In genomic region chr7:46235948-46236347, GRCm38 (mm10) we compare ENCODE assay signal across 16 mouse cellular contexts. TPM values are rescaled to one million over a fixed set of nuclear protein-coding genes. Genes with fewer than 3 reads are reported as not detected.
A peak's percentile ranks its signal among the peaks of the same experiment; 100 is the strongest.
DNase-seq lines count a peak whose midpoint lies in the region; ATAC-seq and TF ChIP-seq lines count a peak whose summit lies in the region.
"Had no signal": no experiment of that assay in that cellular context is flagged by ENCODE, and none has a peak within 500 bp of the region (broad histone marks: within the 10 kb centered on the region; RNA-seq: fewer than 3 reads in every experiment).

No protein-coding gene starts in this region.

- peak overlapping the region; percentile 54; the same call in 1 of the 2 replicates for H3K27ac ChIP-seq in kidney, embryonic 15.5 days
- H3K27ac ChIP-seq in forebrain, embryonic 14.5 days (ENCODE audit: low read depth, low read length): no peak overlapping the region
- H3K27ac ChIP-seq in intestine, postnatal 0 days (ENCODE audit: low read depth, low read length): peak overlapping the region; percentile 91
- H3K27ac ChIP-seq in neural tube, embryonic 14.5 days (ENCODE audit: low read depth, low read length): no peak overlapping the region
- H3K27ac ChIP-seq: left cerebral cortex, adult 2 months had no signal

- H3K9me3 ChIP-seq in kidney, embryonic 15.5 days (replicated peaks): no peaks in the 10 kb centered on the region
- H3K9me3 ChIP-seq in forebrain, embryonic 14.5 days (replicated peaks; ENCODE audit: control insufficient read depth, low read length): no peaks in the 10 kb centered on the region
- no peaks in the 10 kb centered on the region for H3K9me3 ChIP-seq in intestine, postnatal 0 days (ENCODE audit: control insufficient read depth)
- H3K9me3 ChIP-seq in neural tube, embryonic 14.5 days (ENCODE audit: control insufficient read depth, low read length): no peaks in the 10 kb centered on the region

- 81% methylated on average over 18 of the region's 18 CpGs for WGBS in kidney, embryonic 15.5 days
- WGBS in forebrain, embryonic 14.5 days: 64% methylated on average over 18 of the region's 18 CpGs
- WGBS in intestine, postnatal 0 days: 30% methylated on average over 18 of the region's 18 CpGs
- 67% methylated on average over 18 of the region's 18 CpGs for WGBS in neural tube, embryonic 14.5 days

- 0 out of 2 replicates have a peak, but pooled peaks have one; percentile 19 for ATAC-seq in kidney, embryonic 15.5 days (replicated peaks; ENCODE audit: low FRiP score)
- ATAC-seq in forebrain, embryonic 14.5 days: peak; percentile 57
- no peak; the same call in none of the 2 replicates for ATAC-seq in intestine, postnatal 0 days
- peak; percentile 69; the same call in 1 of the 2 replicates for ATAC-seq in neural tube, embryonic 14.5 days (ENCODE audit: low read depth)

- peak overlapping the region; percentile 35 for H3K4me2 ChIP-seq in kidney, embryonic 15.5 days
- no peak overlapping the region for H3K4me2 ChIP-seq in forebrain, embryonic 14.5 days (ENCODE audit: low read length)
- peak overlapping the region; percentile 70 for H3K4me2 ChIP-seq in intestine, postnatal 0 days (replicated peaks; ENCODE audit: low read depth)
- no peak overlapping the region for H3K4me2 ChIP-seq in neural tube, embryonic 14.5 days (ENCODE audit: low read depth, low read length)

- DNase-seq in kidney, postnatal 4 days: no peak
- DNase-seq in forebrain, embryonic 14.5 days (ENCODE audit: low spot score): peak; percentile 61
- DNase-seq in liver: no peak
- DNase-seq in cerebellum, adult 18-20 months: no peak
- no peak for DNase-seq in left cerebral cortex, postnatal 4 days
- DNase-seq: adrenal gland, postnatal 36 days; cerebellum, adult 9-10 months; gastrocnemius, postnatal 10 days had no signal

- H3K4me1 ChIP-seq in kidney, embryonic 15.5 days: peaks cover 39% of the 10 kb centered on the region
- H3K4me1 ChIP-seq in forebrain, embryonic 14.5 days (ENCODE audit: control insufficient read depth, insufficient read depth, low read length): peaks cover 2% of the 10 kb centered on the region; the same call in 1 of the 2 replicates
- no peaks in the 10 kb centered on the region for H3K4me1 ChIP-seq in intestine, postnatal 0 days (replicated peaks; ENCODE audit: control insufficient read depth, insufficient read depth, low read length)
- no peaks in the 10 kb centered on the region for H3K4me1 ChIP-seq in neural tube, embryonic 14.5 days (ENCODE audit: control insufficient read depth, insufficient read depth, low read length)

- H3K36me3 ChIP-seq in kidney, embryonic 15.5 days: no peaks in the 10 kb centered on the region
- H3K36me3 ChIP-seq in forebrain, embryonic 14.5 days (ENCODE audit: control insufficient read depth, insufficient read depth, low read length): no peaks in the 10 kb centered on the region
- no peaks in the 10 kb centered on the region; the same call in 1 of the 2 replicates for H3K36me3 ChIP-seq in intestine, postnatal 0 days (ENCODE audit: control insufficient read depth, insufficient read depth)
- H3K36me3 ChIP-seq in neural tube, embryonic 14.5 days (ENCODE audit: control insufficient read depth, insufficient read depth, low read length): no peaks in the 10 kb centered on the region

- H3K9ac ChIP-seq in kidney, embryonic 15.5 days: no peak overlapping the region
- H3K9ac ChIP-seq in forebrain, embryonic 14.5 days (ENCODE audit: low read length): no peak overlapping the region; the same call in 1 of the 2 replicates
- H3K9ac ChIP-seq in intestine, postnatal 0 days (ENCODE audit: low read depth, low read length): no peak overlapping the region
- no peak overlapping the region for H3K9ac ChIP-seq in neural tube, embryonic 14.5 days (replicated peaks; ENCODE audit: low read depth, low read length)

- intact Hi-C loops in left cerebral cortex, postnatal 4 days (cut with DNase I): no loop called here

- no peaks in the 10 kb centered on the region for H3K27me3 ChIP-seq in kidney, embryonic 15.5 days
- H3K27me3 ChIP-seq in forebrain, embryonic 14.5 days (replicated peaks; ENCODE audit: control insufficient read depth, insufficient read depth, low read length): no peaks in the 10 kb centered on the region
- H3K27me3 ChIP-seq in intestine, postnatal 0 days (replicated peaks; ENCODE audit: control insufficient read depth, insufficient read depth, low read length): no peaks in the 10 kb centered on the region
- no peaks in the 10 kb centered on the region for H3K27me3 ChIP-seq in neural tube, embryonic 14.5 days (ENCODE audit: control insufficient read depth, insufficient read depth, low read length)

- 0 out of 2 replicates have a peak overlapping the region, but pooled peaks have one; percentile 5 for H3K4me3 ChIP-seq in kidney, embryonic 15.5 days (replicated peaks)
- no peak overlapping the region for H3K4me3 ChIP-seq in forebrain, embryonic 14.5 days (ENCODE audit: low read depth, low read length)
- peak overlapping the region; percentile 41; the same call in 1 of the 2 replicates for H3K4me3 ChIP-seq in intestine, postnatal 0 days (ENCODE audit: low read depth, low read length)
- H3K4me3 ChIP-seq in neural tube, embryonic 14.5 days (ENCODE audit: low read depth, low read length): no peak overlapping the region
- H3K4me3 ChIP-seq: erythroblast, embryonic 14.5 days; left cerebral cortex, adult 2 months had no signal

- TF ChIP-seq CTCF in intestine, postnatal 0 days (IDR thresholded peaks at IDR 0.05; ENCODE audit: low read depth): no peak

RNA-seq across cellular contexts. Expression of gene Ush1c, which starts 2.4 kb away (rescaled TPM):
- 13.8 and 14.5 TPM in 2 replicates for polyA plus RNA-seq in kidney, embryonic 15.5 days (2015; fragmentation: Nextera tagmentation; extraction: Ambion mirVana)
- polyA plus RNA-seq in forebrain, embryonic 14.5 days (2014; fragmentation: Nextera tagmentation; extraction: Ambion mirVana): 2.0 and 3.6 TPM in 2 replicates
- 132 and 142 TPM in 2 replicates for polyA plus RNA-seq in intestine, postnatal 0 days (2015; fragmentation: Nextera tagmentation; extraction: Ambion mirVana)
- 1.3 and 1.6 TPM in 2 replicates for polyA plus RNA-seq in neural tube, embryonic 14.5 days (2014; fragmentation: Nextera tagmentation; extraction: Ambion mirVana)
- total RNA-seq in left cerebral cortex, postnatal 4 days (2021): under 1 TPM; 0.40 to 0.54 TPM
- total RNA-seq: megakaryocyte progenitor cell, adult 5-6 weeks had no signal
- polyA plus RNA-seq: erythroblast, embryonic 14.5 days had no signal

RNA-seq across cellular contexts. Expression of gene Otog, which starts 4.8 kb away (rescaled TPM):
- polyA plus RNA-seq in kidney, embryonic 15.5 days (2015; fragmentation: Nextera tagmentation; extraction: Ambion mirVana): 0.04 and 0.06 TPM in 2 replicates
- polyA plus RNA-seq in forebrain, embryonic 14.5 days (2014; fragmentation: Nextera tagmentation; extraction: Ambion mirVana): not detected in 2 replicates
- polyA plus RNA-seq in intestine, postnatal 0 days (2015; fragmentation: Nextera tagmentation; extraction: Ambion mirVana): not detected in 2 replicates
- polyA plus RNA-seq in neural tube, embryonic 14.5 days (2014; fragmentation: Nextera tagmentation; extraction: Ambion mirVana): not detected in 2 replicates
- under 1 TPM; 0.08 to 0.26 TPM for total RNA-seq in left cerebral cortex, postnatal 4 days (2021)
- total RNA-seq: megakaryocyte progenitor cell, adult 5-6 weeks had no signal
- polyA plus RNA-seq: erythroblast, embryonic 14.5 days; heart, embryonic 16.5 days; liver, embryonic 16.5 days had no signal

RNA-seq across cellular contexts. Expression of gene Abcc8, which starts 56.1 kb away (rescaled TPM):
- 2.2 and 2.3 TPM in 2 replicates for polyA plus RNA-seq in kidney, embryonic 15.5 days (2015; fragmentation: Nextera tagmentation; extraction: Ambion mirVana)
- polyA plus RNA-seq in forebrain, embryonic 14.5 days (2014; fragmentation: Nextera tagmentation; extraction: Ambion mirVana): 14.1 and 18.8 TPM in 2 replicates
- polyA plus RNA-seq in intestine, postnatal 0 days (2015; fragmentation: Nextera tagmentation; extraction: Ambion mirVana): 0.95 and 1.8 TPM in 2 replicates
- polyA plus RNA-seq in neural tube, embryonic 14.5 days (2014; fragmentation: Nextera tagmentation; extraction: Ambion mirVana): 12.4 and 15.7 TPM in 2 replicates
- 10 to 100 TPM; 18.2 to 23.1 TPM for total RNA-seq in left cerebral cortex, postnatal 4 days (2021)
- total RNA-seq: megakaryocyte progenitor cell, adult 5-6 weeks had no signal
- polyA plus RNA-seq: erythroblast, embryonic 14.5 days had no signal

Comparison
In these comparisons a context has a peak if more than half of its experiments do, and no peak if none do; other contexts are left out.
1. H3K27ac ChIP-seq: peak in kidney, embryonic 15.5 days (single experiment) and intestine, postnatal 0 days (single experiment); none in forebrain, embryonic 14.5 days (single experiment) and neural tube, embryonic 14.5 days (single experiment).
2. H3K4me2 ChIP-seq: peak in kidney, embryonic 15.5 days (single experiment) and intestine, postnatal 0 days (single experiment); none in forebrain, embryonic 14.5 days (single experiment) and neural tube, embryonic 14.5 days (single experiment).
3. H3K4me3 ChIP-seq: peak in kidney, embryonic 15.5 days (single experiment) and intestine, postnatal 0 days (single experiment); none in forebrain, embryonic 14.5 days (single experiment) and neural tube, embryonic 14.5 days (single experiment).